Mouse (Mus musculus): ENCODE measurements around the gene Scrt2.

DNA sequence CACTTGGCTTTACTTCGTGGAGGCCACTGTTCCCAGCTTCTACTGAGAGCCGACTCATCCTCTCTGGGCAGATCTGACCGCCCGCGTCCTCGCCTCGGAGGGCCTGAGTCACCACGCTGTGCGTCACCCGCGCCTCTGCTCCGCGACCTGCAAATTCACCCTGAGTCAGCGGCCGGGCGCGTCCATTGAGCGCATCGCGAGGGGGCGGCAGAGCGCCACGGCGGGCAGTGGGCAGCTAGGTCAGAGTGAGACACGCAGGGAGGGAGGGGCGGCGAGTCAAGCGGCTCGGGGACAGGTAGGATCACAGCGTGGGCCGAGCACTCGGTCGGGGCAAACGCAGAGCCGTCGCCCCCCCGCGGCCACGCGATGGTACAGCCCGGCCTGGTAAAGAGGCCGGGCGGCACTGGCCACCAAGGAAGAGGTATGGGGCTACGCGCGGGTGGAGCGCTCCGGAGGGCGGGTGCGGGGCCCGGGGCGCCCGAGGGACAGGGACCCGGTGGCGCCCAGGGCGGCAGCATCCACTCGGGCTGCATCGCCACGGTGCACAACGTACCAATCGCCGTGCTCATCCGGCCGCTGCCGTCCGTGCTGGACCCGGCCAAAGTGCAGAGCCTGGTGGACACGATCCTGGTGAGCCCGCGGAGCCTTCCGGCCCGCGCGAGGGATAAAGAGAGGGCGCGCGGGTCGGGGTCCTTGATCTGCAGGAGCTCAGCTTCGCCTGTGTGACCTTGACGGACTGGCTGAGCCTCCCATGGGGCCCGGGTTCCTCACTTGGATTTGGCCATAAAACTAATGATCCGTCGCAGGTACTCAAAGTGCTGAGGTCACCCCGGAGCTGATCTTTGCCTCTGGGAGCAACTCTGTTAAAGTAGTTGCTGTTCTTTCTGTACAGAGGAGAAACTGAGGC, 24.2 kb downstream of the Scrt2 start, which contains the start of gene Srxn1:
- TF ChIP-seq TAL1 (IDR thresholded peaks at IDR 0.05; ENCODE audit: low read length) (no peak), GATA1 (IDR thresholded peaks at IDR 0.05; ENCODE audit: low read length) (no peak)

Data from erythroblast, embryonic 14.5 days (primary cell).